Mouse (Mus musculus) T-helper 17 cell (primary cell): ENCODE results near the gene Snrpa1.

Experiments
- in situ Hi-C, 2 experiments: fragments of 300-600 bp; cut with MboI, MseI; formaldehyde crosslinking; loops; 1 replicate in 1 of 2; 2 replicates in 1 of 2; pipeline ENCODE4 v1.15.1; 2025; ENCODE audit warnings: high pct_unique_total_duplicates in 2 of 2

Snrpa1 gene

DNA sequence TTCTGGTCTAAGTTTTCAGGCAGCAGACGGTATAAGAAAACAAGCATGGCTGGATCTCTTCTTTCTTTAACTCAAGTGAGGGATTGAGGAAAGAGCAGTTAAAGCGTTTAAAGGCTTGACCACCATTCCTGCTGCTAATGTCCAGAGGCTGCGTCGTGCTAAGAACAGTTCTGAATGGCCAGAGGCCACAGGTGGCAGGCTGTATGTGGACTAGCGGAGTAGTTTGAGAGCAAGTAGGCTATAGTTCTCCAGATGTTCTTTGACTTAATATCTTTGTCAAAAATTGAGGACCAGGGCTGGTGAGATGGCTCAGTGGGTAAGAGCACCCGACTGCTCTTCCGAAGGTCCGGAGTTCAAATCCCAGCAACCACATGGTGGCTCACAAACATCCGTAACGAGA, 52.4 kb downstream of the Snrpa1 start:
- in situ Hi-C loops, result no loop called here

DNA sequence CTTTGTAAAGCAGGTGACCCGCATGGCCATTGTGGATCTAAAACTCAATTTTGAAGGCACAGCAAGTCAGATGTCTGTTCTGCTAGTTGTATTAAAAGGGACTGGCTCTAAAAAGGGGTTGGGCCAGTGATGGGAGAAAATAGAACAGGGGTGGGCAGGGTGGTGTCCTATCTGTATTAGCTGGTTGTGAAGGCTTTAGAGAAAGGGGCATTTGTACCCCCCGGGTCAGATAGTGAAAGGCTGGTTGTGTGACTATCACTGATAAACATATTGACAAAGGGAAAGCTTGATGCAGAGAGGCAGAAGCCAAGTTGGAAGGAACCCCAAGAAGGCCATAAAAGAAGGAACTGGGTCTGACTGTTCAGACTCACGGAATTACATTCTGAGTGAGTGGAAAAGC, 54.8 kb downstream of the Snrpa1 start:
- in situ Hi-C loops, result no loop called here

DNA sequence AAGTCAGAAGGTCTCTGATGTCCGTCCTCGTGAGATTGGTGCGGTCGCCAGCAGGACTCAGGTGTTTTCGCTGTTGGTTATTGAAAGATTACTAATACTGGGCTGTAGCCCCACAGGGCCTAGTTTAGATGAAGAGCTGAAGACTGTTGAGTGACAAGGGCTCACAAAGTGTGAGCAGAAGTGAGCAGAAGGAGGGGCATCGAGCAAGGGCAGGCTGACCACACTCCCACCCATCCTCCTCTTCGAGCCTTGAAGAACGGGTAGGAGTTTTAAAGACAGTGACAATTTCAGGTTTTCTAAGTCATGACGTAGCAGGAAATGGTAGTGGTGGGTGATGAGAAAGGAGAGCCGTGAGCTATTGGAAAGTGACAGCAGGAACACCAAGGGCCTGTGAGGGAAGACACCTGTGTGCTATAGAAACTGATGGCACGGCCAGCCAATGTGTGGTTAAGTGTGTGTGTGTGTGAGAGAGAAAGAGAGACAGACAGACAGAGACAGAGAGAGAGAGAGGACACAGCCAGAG, 57.1 kb downstream of the Snrpa1 start:
- in situ Hi-C loops, result no loop called here

DNA sequence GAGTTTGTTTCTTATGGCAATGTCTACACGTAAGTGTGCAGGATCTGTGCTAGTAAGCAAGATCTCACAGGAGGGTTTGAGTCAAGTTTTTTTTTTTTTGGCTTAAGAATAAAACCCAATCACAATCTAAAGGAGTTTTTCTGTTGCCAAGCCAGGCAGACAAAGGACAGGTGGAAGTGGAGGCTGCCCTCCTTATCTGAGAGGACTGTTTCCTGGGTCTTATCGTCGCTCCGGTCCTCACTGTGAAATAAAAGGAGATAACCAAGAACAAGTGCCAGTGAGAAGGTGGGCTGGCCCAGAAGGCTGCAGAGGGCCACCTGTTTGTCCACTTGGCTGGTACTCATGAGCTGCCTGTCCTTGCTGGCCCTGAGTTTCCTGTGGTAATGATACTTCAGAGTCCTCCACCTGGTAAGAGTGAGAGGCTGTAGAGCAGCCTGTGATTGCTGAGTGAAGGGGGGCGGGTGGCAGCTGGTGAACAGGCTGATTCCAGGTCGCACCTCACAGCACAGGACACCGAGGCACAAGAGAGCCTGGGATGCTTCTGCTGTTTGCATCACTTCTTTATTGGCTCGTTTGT, 58.2 kb downstream of the Snrpa1 start:
- in situ Hi-C loops, result no loop called here

DNA sequence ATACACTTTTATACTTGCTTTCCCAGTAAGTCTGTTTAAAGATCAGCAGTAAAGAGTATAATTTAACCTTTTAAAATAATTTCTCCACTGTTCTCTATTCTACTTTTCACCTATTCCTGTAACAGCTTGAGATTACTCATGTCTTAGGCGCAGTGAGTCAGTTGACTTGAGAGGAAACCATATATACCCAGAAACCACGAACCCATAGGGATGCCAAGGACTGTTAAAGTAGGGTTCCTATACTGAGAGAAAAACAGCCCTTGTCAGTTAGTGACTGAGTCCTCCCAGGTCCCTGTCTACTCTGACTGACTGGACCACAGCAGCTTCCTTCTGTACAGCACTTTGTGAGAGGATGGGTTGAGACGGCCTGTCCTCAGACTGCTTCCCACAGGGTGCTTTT, 59.2 kb downstream of the Snrpa1 start:
- in situ Hi-C loops, result no loop called here

DNA sequence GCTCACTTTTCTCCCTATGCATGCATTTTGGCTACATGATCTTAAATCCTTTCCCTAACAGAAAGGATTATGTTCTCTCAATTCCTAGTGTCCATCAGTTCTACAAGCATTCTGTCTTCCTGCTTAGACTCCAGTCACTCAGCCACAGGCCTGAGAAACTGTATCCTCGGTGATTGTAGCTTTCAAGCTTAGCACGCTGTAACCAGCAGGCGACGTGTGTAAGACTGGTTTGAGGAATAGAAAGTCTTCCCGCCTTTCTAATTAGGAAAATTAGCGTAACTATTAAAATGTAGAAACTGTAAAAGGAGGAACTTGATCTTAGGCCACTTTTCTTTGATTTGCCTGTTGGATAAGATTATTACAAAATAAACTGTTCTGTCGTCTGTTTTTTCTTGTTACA, 60.0 kb downstream of the Snrpa1 start:
- in situ Hi-C loops, result no loop called here

DNA sequence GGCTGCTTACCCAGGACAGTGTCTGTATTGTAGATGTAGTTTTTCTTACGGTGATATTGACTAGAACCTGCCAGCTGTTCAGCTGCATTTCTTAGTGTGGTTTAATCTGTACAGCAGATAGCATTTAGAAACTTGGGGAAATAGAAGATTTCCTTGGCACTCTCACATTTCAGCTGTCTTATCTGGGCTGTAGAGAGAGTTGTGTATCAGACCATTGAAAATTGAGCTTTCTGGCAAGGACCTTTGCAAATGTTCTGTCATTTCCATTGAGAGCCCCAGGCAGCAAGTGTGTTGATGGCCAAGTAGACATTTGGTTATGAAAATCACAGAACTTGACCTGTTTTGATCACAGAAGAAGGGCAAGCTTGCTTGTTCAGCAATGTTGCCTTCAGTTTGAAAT, 61.3 kb downstream of the Snrpa1 start:
- in situ Hi-C loops, result no loop called here

DNA sequence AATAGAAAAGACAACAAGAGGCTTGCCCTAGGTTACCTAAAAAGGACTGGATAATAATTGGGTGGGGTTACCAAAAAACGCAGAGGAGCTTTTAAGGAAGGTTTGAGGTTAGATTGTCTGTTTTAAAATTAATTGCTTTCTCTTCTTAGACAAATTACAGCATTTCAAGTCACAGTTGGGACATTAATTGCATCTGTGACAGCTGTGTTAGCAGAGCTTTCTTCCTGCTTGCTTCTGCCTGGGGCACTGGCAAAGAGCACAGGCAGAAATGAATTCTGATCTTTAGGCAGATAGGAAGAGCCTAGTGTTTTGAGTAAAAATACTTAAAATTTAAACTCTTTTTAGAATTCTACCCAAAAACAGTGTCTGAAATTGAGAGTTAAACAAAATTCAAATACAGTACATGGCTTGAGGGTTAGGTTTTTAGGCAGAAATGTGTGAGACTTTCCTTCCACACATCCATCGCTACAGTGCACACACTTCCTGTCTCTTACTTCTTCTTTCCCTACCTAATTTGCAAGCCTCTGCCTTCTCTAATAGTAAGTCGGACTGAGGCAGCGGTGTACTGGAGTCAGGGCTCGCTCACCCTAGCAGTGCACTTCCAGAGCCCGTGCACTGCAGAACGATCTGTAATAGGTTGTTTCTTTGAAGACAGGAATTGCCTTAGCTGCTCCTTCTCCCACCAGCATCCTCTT, 62.0 kb downstream of the Snrpa1 start:
- in situ Hi-C loops, result no loop called here
